Mouse (Mus musculus): Measurements from ENCODE around the gene Gal.

DNA sequence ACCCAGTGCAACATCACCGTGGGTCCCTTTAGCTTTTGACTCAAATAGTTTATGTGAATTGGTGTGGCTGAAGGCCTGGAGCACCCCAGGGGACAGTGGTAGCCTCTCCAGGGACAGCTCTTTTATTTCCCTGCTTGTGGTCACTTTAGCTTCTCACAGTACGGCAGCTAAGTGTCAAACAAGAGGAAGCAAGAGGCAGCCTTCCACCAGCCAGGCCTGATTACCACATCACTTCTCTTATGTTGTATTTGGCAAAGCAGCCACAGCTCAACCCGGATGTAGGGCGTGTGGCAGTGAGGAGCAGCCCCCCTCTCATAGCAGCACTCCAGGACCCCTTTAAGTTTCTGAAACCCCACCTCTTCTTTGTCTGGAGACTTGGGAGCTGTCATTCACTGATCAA, 8.6 kb upstream of the Gal start:
- TF ChIP-seq CTCF (IDR thresholded peaks at IDR 0.05) (no peak), POLR2A (IDR thresholded peaks at IDR 0.05; ENCODE audit: insufficient read depth, low read depth, low read length) (no peak)

All from heart, adult 2 months (tissue).